Mouse (Mus musculus): ENCODE data around the gene Dip2b. TPM values are rescaled to one million over a fixed set of nuclear protein-coding genes. Genes with fewer than 3 reads are reported as not detected.

Dip2b gene
- polyA plus RNA-seq, 1 experiment, result 7.4 TPM

DNA sequence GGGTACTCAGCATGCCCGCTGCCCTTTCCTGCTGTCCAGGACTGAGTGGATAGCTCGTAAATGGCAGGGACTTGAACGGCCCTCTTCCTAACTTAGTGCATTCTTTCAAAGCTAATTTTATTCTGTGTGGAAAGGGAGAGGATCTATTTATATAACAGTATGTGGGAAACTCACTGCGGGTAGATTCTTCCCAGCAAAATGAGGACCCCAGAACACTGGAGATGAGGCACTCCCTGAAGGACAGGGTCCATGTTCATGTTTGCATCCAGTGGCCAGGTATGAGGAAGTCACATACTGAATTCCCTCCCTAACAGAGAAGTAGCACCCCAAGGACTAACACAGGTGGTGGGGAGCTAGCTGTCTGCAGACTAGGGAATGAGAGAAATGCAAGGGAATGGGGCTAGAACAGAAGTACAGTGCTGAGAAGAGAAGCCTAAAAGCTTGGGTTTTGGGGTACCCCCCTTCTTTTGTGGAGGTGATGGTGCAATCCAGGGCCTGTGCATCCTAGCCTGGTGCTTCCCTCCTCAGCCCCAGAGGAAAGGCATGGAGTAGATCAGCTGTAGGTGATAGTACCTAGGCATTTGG is 164.1 kb downstream of the Dip2b start:
- H3K79me2 ChIP-seq (ENCODE audit: control insufficient read depth, insufficient read depth), result no peaks in the 10 kb centered on the region
- no peaks in the 10 kb centered on the region for H3K79me3 ChIP-seq (ENCODE audit: low read depth)
- no peaks in the 10 kb centered on the region for H3K27me3 ChIP-seq (ENCODE audit: control insufficient read depth, insufficient read depth, insufficient read length)
- TF ChIP-seq CEBPB (IDR thresholded peaks at IDR 0.05; ENCODE audit: low read depth), result no peak
- no peak for TF ChIP-seq MAX (IDR thresholded peaks at IDR 0.05)
- no peak for TF ChIP-seq USF1 (IDR thresholded peaks at IDR 0.05; ENCODE audit: low read depth)
- H3ac ChIP-seq (ENCODE audit: control insufficient read depth, insufficient read length, low read depth), result no peak overlapping the region
- H3K36me3 ChIP-seq (ENCODE audit: control insufficient read depth, insufficient read depth), result peaks cover 25% of the 10 kb centered on the region
- H3K4me3 ChIP-seq (ENCODE audit: insufficient read depth, poor library complexity, severe bottlenecking), result no peak overlapping the region

DNA sequence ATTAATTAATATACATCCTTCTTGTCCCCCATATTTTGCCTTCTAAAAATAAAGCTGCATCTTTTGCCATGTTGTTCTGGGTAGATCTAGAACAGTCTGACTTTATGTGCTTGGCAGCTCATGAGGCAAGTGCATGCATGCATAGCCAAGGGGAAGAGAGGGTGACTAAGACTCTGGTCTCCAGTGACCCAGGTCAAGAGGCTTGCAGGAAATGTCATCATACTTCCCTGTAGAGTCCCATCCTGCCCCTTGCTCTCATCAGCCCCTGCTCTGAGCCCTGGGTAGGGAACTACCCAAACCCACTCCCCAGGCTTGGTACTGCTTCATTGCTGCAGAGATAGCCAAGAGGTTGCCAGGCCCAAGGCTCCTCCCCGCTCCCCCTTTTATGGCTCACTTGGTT is 166.1 kb downstream of the Dip2b start:
- Histone ChIP-seq H3K79me2 (ENCODE audit: control insufficient read depth, insufficient read depth) (no peaks in the 10 kb centered on the region), H3K4me3 (ENCODE audit: insufficient read depth, poor library complexity, severe bottlenecking) (no peak overlapping the region), H3K27me3 (ENCODE audit: control insufficient read depth, insufficient read depth, insufficient read length) (no peaks in the 10 kb centered on the region), H3K79me3 (ENCODE audit: low read depth) (no peaks in the 10 kb centered on the region), H3ac (ENCODE audit: control insufficient read depth, insufficient read length, low read depth) (no peak overlapping the region), H3K36me3 (ENCODE audit: control insufficient read depth, insufficient read depth) (peaks cover 33% of the 10 kb centered on the region)
- no peak for TF ChIP-seq CEBPB (IDR thresholded peaks at IDR 0.05; ENCODE audit: low read depth)
- no peak for TF ChIP-seq MYOG (IDR thresholded peaks at IDR 0.05; ENCODE audit: control insufficient read depth, extremely low read depth, insufficient read length)
- TF ChIP-seq USF1 (IDR thresholded peaks at IDR 0.05; ENCODE audit: low read depth), result no peak
- no peak for TF ChIP-seq FOSL1 (IDR thresholded peaks at IDR 0.05; ENCODE audit: insufficient read depth, low read length, poor library complexity, severe bottlenecking)
- TF ChIP-seq MAX (IDR thresholded peaks at IDR 0.05), result no peak

DNA sequence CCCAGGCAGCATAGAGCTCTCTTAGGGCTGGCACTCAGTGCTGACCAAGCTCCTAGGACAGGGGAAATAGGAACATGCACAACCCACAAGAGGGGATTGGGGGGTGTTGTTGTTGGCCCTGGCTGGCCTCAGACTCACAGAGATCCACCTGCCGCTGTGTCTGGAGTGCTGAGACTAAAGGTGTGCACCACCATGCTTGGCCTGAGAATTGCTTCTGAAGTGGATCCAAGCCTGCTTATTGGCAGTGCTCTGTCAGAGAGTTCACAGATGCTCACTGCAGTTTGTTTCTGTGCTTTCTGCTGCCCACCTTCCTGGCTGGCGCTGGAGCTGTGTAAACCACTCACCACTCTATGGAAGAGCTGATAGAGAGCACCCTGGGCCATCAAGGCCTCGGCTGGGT is 171.5 kb downstream of the Dip2b start:
- TF ChIP-seq MYOD1 (IDR thresholded peaks at IDR 0.05; ENCODE audit: control insufficient read depth, insufficient read length, low read depth), result no peak
- TF ChIP-seq MYOG (IDR thresholded peaks at IDR 0.05; ENCODE audit: control insufficient read depth, extremely low read depth, insufficient read length), result no peak
- TF ChIP-seq USF1 (IDR thresholded peaks at IDR 0.05; ENCODE audit: low read depth), result no peak
- no peak for TF ChIP-seq CEBPB (IDR thresholded peaks at IDR 0.05; ENCODE audit: low read depth)
- no peak for TF ChIP-seq CTCF (IDR thresholded peaks at IDR 0.05; ENCODE audit: control insufficient read depth, insufficient read depth, insufficient read length)
- TF ChIP-seq MAX (IDR thresholded peaks at IDR 0.05), result no peak
- no peak for TF ChIP-seq FOSL1 (IDR thresholded peaks at IDR 0.05; ENCODE audit: insufficient read depth, low read length, poor library complexity, severe bottlenecking)
- H3ac ChIP-seq (ENCODE audit: control insufficient read depth, insufficient read length, low read depth), result no peak overlapping the region
- no peaks in the 10 kb centered on the region for H3K79me3 ChIP-seq (ENCODE audit: low read depth)
- peaks cover 47% of the 10 kb centered on the region for H3K36me3 ChIP-seq (ENCODE audit: control insufficient read depth, insufficient read depth)
- no peak overlapping the region for H3K4me3 ChIP-seq (ENCODE audit: insufficient read depth, poor library complexity, severe bottlenecking)
- H3K79me2 ChIP-seq (ENCODE audit: control insufficient read depth, insufficient read depth), result no peaks in the 10 kb centered on the region
- H3K27me3 ChIP-seq (ENCODE audit: control insufficient read depth, insufficient read depth, insufficient read length), result no peaks in the 10 kb centered on the region

DNA sequence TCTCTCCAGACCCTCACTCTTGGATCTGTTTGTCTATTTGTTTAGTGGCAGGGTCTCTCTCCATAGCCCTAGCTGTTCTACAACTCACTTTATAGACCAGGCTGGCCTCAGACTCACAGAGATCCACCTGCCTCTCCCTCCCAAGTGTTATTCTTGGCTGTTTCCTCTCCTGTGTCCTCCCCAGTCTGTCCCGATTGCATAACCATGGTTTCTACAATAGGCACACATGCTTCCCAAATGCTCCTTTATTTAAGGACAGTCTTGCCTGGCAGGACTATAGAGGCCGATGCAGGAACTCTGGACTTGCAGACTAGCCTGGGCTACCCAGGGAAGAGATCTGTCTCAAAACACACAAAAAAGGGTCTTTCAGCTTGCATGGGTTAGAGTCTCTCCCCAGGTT is 174.9 kb downstream of the Dip2b start:
- H3K36me3 ChIP-seq (ENCODE audit: control insufficient read depth, insufficient read depth), result peaks cover 44% of the 10 kb centered on the region
- TF ChIP-seq USF1 (IDR thresholded peaks at IDR 0.05; ENCODE audit: low read depth), result no peak
- no peak for TF ChIP-seq MAX (IDR thresholded peaks at IDR 0.05)
- no peak for TF ChIP-seq FOSL1 (IDR thresholded peaks at IDR 0.05; ENCODE audit: insufficient read depth, low read length, poor library complexity, severe bottlenecking)
- TF ChIP-seq CEBPB (IDR thresholded peaks at IDR 0.05; ENCODE audit: low read depth), result no peak
- no peak for TF ChIP-seq MYOD1 (IDR thresholded peaks at IDR 0.05; ENCODE audit: control insufficient read depth, insufficient read length, low read depth)
- no peak for TF ChIP-seq CTCF (IDR thresholded peaks at IDR 0.05; ENCODE audit: control insufficient read depth, insufficient read depth, insufficient read length)
- no peak for TF ChIP-seq MYOG (IDR thresholded peaks at IDR 0.05; ENCODE audit: control insufficient read depth, extremely low read depth, insufficient read length)

DNA sequence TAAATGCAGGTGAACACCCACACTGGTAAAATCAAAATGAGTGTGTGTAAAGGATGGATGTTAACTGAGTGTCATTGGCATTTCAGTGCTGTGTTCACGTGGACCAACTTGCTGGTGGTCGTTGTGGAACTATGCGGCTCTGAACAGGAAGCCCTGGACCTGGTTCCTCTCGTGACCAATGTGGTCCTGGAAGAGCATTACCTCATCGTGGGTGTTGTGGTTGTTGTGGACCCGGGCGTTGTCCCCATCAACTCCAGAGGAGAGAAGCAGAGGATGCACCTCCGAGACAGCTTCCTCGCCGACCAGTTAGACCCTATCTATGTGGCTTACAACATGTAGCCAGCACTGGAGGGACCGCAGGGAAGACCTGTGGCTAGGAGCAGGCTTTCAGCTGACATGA is 176.6 kb downstream of the Dip2b start:
- TF ChIP-seq FOSL1 (IDR thresholded peaks at IDR 0.05; ENCODE audit: insufficient read depth, low read length, poor library complexity, severe bottlenecking), result no peak
- TF ChIP-seq CTCF (IDR thresholded peaks at IDR 0.05; ENCODE audit: control insufficient read depth, insufficient read depth, insufficient read length), result no peak
- no peak for TF ChIP-seq MYOG (IDR thresholded peaks at IDR 0.05; ENCODE audit: control insufficient read depth, extremely low read depth, insufficient read length)
- no peak for TF ChIP-seq MYOD1 (IDR thresholded peaks at IDR 0.05; ENCODE audit: control insufficient read depth, insufficient read length, low read depth)
- TF ChIP-seq USF1 (IDR thresholded peaks at IDR 0.05; ENCODE audit: low read depth), result no peak
- no peak for TF ChIP-seq CEBPB (IDR thresholded peaks at IDR 0.05; ENCODE audit: low read depth)
- no peak for TF ChIP-seq MAX (IDR thresholded peaks at IDR 0.05)
- Histone ChIP-seq H3ac (ENCODE audit: control insufficient read depth, insufficient read length, low read depth) (no peak overlapping the region), H3K36me3 (ENCODE audit: control insufficient read depth, insufficient read depth) (peaks cover 41% of the 10 kb centered on the region), H3K27me3 (ENCODE audit: control insufficient read depth, insufficient read depth, insufficient read length) (no peaks in the 10 kb centered on the region), H3K79me2 (ENCODE audit: control insufficient read depth, insufficient read depth) (no peaks in the 10 kb centered on the region), H3K79me3 (ENCODE audit: low read depth) (no peaks in the 10 kb centered on the region), H3K4me3 (ENCODE audit: insufficient read depth, poor library complexity, severe bottlenecking) (no peak overlapping the region)

More for the DNA sequence above, 174.9 kb downstream of the Dip2b start:
- Histone ChIP-seq H3K27me3 (ENCODE audit: control insufficient read depth, insufficient read depth, insufficient read length) (no peaks in the 10 kb centered on the region), H3ac (ENCODE audit: control insufficient read depth, insufficient read length, low read depth) (no peak overlapping the region), H3K79me3 (ENCODE audit: low read depth) (no peaks in the 10 kb centered on the region), H3K4me3 (ENCODE audit: insufficient read depth, poor library complexity, severe bottlenecking) (no peak overlapping the region), H3K79me2 (ENCODE audit: control insufficient read depth, insufficient read depth) (no peaks in the 10 kb centered on the region)

DNA sequence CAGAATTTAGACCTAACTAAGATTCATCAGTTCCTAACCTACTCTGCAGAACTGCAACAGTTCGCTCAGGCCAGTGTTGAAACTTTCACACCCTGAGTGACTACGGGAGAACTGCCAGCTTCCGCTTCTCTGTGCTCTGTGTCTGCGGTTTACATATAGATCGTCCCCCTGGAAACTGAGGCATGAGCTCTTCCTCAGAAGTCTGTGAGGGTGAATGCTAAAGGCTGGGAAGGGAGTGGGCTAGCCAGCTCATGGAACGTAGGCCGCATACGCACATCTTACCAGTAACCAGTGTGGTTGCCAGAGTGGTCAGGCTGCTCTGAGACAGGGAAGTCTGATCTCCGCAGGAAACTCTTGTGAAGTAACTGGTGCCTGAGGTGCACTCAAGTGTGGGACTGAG is 177.7 kb downstream of the Dip2b start:
- Histone ChIP-seq H3K79me2 (ENCODE audit: control insufficient read depth, insufficient read depth) (no peaks in the 10 kb centered on the region), H3K4me3 (ENCODE audit: insufficient read depth, poor library complexity, severe bottlenecking) (no peak overlapping the region), H3ac (ENCODE audit: control insufficient read depth, insufficient read length, low read depth) (no peak overlapping the region), H3K27me3 (ENCODE audit: control insufficient read depth, insufficient read depth, insufficient read length) (no peaks in the 10 kb centered on the region), H3K79me3 (ENCODE audit: low read depth) (no peaks in the 10 kb centered on the region), H3K36me3 (ENCODE audit: control insufficient read depth, insufficient read depth) (peaks cover 32% of the 10 kb centered on the region)
- TF ChIP-seq CEBPB (IDR thresholded peaks at IDR 0.05; ENCODE audit: low read depth), result no peak
- TF ChIP-seq FOSL1 (IDR thresholded peaks at IDR 0.05; ENCODE audit: insufficient read depth, low read length, poor library complexity, severe bottlenecking), result no peak
- no peak for TF ChIP-seq MYOG (IDR thresholded peaks at IDR 0.05; ENCODE audit: control insufficient read depth, extremely low read depth, insufficient read length)
- no peak for TF ChIP-seq MAX (IDR thresholded peaks at IDR 0.05)
- TF ChIP-seq CTCF (IDR thresholded peaks at IDR 0.05; ENCODE audit: control insufficient read depth, insufficient read depth, insufficient read length), result no peak
- TF ChIP-seq MYOD1 (IDR thresholded peaks at IDR 0.05; ENCODE audit: control insufficient read depth, insufficient read length, low read depth), result no peak
- TF ChIP-seq USF1 (IDR thresholded peaks at IDR 0.05; ENCODE audit: low read depth), result no peak
